Mouse (Mus musculus) forebrain, embryonic 12.5 days (tissue): ENCODE results near the gene 4921539E11Rik. TPM values are rescaled to one million over a fixed set of nuclear protein-coding genes. Genes with fewer than 3 reads are reported as not detected.

ENCODE experiments used
- ATAC-seq: fragments of 200-750 bp; cut with Nextera tagmentation; 2 replicates; pipeline ENCODE4 v1.8.0; 2017; ENCODE audit warnings: moderate TSS enrichment; ENCODE audit not compliant: low FRiP score
- H3K27ac ChIP-seq: fragments of 300-500 bp; sonication (generic); 2 replicates; pipeline ENCODE4 v1.5.1; 2016; ENCODE audit warnings: mild to moderate bottlenecking
- H3K27me3 ChIP-seq: fragments of 300-500 bp; sonication (generic); 2 replicates; pipeline ENCODE4 v1.6.1; 2016; ENCODE audit warnings: mild to moderate bottlenecking
- H3K36me3 ChIP-seq: fragments of 300-500 bp; sonication (generic); replicated peaks from 2 replicates; pipeline ENCODE4 v1.6.1; 2016; ENCODE audit warnings: mild to moderate bottlenecking
- H3K4me1 ChIP-seq: fragments of 300-500 bp; sonication (generic); 2 replicates; pipeline ENCODE4 v1.6.1; 2016
- H3K4me2 ChIP-seq: fragments of 300-500 bp; sonication (generic); 2 replicates; pipeline ENCODE4 v1.6.1; 2016; ENCODE audit warnings: mild to moderate bottlenecking, moderate library complexity
- H3K4me3 ChIP-seq: fragments of 300-500 bp; sonication (generic); replicated peaks from 2 replicates; pipeline ENCODE4 v1.5.1; 2016; ENCODE audit warnings: mild to moderate bottlenecking
- H3K9ac ChIP-seq: fragments of 300-500 bp; sonication (generic); 2 replicates; pipeline ENCODE4 v1.6.1; 2016; ENCODE audit warnings: mild to moderate bottlenecking
- H3K9me3 ChIP-seq: fragments of 300-500 bp; sonication (generic); 2 replicates; pipeline ENCODE4 v1.6.1; 2016
- WGBS: fragments of 180-500 bp; shearing (Covaris S2); methylation state at CpG from one replicate; pipeline ENCODE4 v1.1.7; 2016; 5-methylcytosine and 5-hydroxymethylcytosine counted together
- polyA plus RNA-seq: library from polyadenylated mRNA; unstranded; fragments of >200 nt; fragmentation: Nextera tagmentation; extraction: Ambion mirVana; gene quantifications from 2 replicates; pipeline ENCODE4 v1.2.1, GENCODE M21; 2016

4921539E11Rik gene
- polyA plus RNA-seq = 0.08 TPM in 1 of 2 replicates, not detected in the other

DNA sequence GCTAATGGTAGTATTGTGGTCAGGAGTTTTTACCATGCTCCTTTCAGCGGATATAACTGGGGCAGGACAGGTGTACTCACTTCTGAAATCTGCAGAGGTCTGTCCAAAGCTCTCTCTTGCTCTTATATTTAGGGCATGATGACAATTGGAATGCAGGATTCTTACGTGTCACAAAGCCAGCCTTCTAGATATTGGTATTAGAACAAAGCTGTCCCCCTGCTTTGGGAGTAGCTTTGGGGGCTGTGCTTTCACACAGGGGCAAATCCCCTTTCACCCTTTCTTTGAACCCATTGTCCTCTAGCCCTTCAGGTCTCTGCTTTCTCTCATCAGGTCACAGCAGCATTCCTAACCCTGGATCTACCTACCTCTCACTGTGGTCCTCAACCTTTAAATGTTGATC is at the start of gene 4921539E11Rik:
Gene 4921539E11Rik, minus strand, starts transcription at position 101 of the 400 bp plus-strand sequence.
- ATAC-seq = no peak
- no peak within 1 kb of the TSS for H3K27ac ChIP-seq
- H3K9ac ChIP-seq = no peak within 1 kb of the TSS
- H3K4me2 ChIP-seq = no peak within 1 kb of the TSS
- H3K36me3 ChIP-seq = no peaks in the 10 kb centered on the region
- no peaks in the 10 kb centered on the region for H3K9me3 ChIP-seq
- no peaks in the 10 kb centered on the region for H3K27me3 ChIP-seq
- H3K4me1 ChIP-seq = no peaks in the 10 kb centered on the region
- 58% methylated on average over 2 of the region's 2 CpGs for WGBS
- no peak within 1 kb of the TSS for H3K4me3 ChIP-seq

- no peaks in the 10 kb centered on the region; the same call in 1 of the 2 replicates for H3K36me3 ChIP-seq
- H3K9me3 ChIP-seq = no peaks in the 10 kb centered on the region
- H3K4me1 ChIP-seq = no peaks in the 10 kb centered on the region
- 83% methylated on average over 5 of the region's 5 CpGs for WGBS
- 0 out of 2 replicates have a peak, but pooled peaks cover 5% of the 10 kb centered on the region for H3K27me3 ChIP-seq
- no peak for ATAC-seq
- no peak overlapping the region for H3K4me2 ChIP-seq
- H3K4me3 ChIP-seq = no peak overlapping the region
- H3K27ac ChIP-seq = no peak overlapping the region
- H3K9ac ChIP-seq = no peak overlapping the region
Measured at GRCm38 (mm10) chr4:103335134-103335533, 44.5 kb upstream of the 4921539E11Rik start.

DNA sequence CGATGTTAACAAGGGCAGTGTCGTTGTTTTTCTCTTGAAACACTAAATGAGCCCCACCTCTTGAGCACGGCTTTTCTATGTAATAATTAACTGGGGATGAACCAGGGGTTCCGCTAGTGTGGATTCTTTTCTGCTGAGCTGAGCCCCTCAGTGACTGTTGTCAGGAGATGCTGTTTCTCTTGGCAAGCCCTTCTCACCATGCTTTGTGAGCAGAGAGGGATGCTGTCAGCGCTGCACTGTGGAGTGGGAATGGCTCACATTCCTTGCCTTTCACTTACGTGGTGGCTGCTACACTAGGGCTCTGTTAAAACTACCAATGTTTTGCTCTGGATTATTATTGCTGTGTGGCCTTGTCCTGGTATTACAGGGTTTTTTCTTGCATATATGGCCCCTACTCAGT is 38.7 kb upstream of the 4921539E11Rik start:
- Histone ChIP-seq H3K27me3 (peaks cover 10% of the 10 kb centered on the region), H3K4me3 (no peak overlapping the region), H3K9me3 (no peaks in the 10 kb centered on the region), H3K4me1 (peaks cover 5% of the 10 kb centered on the region; the same call in 1 of the 2 replicates), H3K36me3 (no peaks in the 10 kb centered on the region; the same call in 1 of the 2 replicates), H3K9ac (no peak overlapping the region), H3K4me2 (no peak overlapping the region), H3K27ac (no peak overlapping the region)
- WGBS = 54% methylated on average over 6 of the region's 6 CpGs
- ATAC-seq = no peak

- no peak overlapping the region for H3K4me2 ChIP-seq
- peaks cover 10% of the 10 kb centered on the region for H3K27me3 ChIP-seq
- 74% methylated on average over 3 of the region's 3 CpGs for WGBS
- H3K9ac ChIP-seq = no peak overlapping the region
- H3K4me1 ChIP-seq = peaks cover 5% of the 10 kb centered on the region; the same call in 1 of the 2 replicates
- H3K4me3 ChIP-seq = no peak overlapping the region
- H3K9me3 ChIP-seq = no peaks in the 10 kb centered on the region
- H3K36me3 ChIP-seq = no peaks in the 10 kb centered on the region; the same call in 1 of the 2 replicates
- H3K27ac ChIP-seq = no peak overlapping the region
- ATAC-seq = no peak
Measured at GRCm38 (mm10) chr4:103326994-103327393, 36.3 kb upstream of the 4921539E11Rik start.

GRCm38 (mm10) chr4:103324688-103325451 is 34.2 kb upstream of the 4921539E11Rik start:
- 0 out of 2 replicates have a peak overlapping the region, but pooled peaks have one; percentile 19 for H3K27ac ChIP-seq
- peaks cover 5% of the 10 kb centered on the region; the same call in 1 of the 2 replicates for H3K4me1 ChIP-seq
- H3K4me2 ChIP-seq = peak overlapping the region; percentile 27
- H3K4me3 ChIP-seq = 0 out of 2 replicates have a peak overlapping the region, but pooled peaks have one; percentile 14
- H3K9me3 ChIP-seq = no peaks in the 10 kb centered on the region
- WGBS = 13% methylated on average over 17 of the region's 17 CpGs
- no peaks in the 10 kb centered on the region for H3K36me3 ChIP-seq
- peaks cover 24% of the 10 kb centered on the region for H3K27me3 ChIP-seq
- H3K9ac ChIP-seq = no peak overlapping the region
- peak; percentile 88 for ATAC-seq

GRCm38 (mm10) chr4:103321461-103321860 is 30.8 kb upstream of the 4921539E11Rik start:
- Histone ChIP-seq H3K36me3 (no peaks in the 10 kb centered on the region), H3K9me3 (no peaks in the 10 kb centered on the region), H3K9ac (no peak overlapping the region), H3K27ac (no peak overlapping the region), H3K4me1 (peaks cover 5% of the 10 kb centered on the region; the same call in 1 of the 2 replicates), H3K4me2 (no peak overlapping the region), H3K4me3 (no peak overlapping the region), H3K27me3 (peaks cover 32% of the 10 kb centered on the region)
- WGBS = 85% methylated on average over 6 of the region's 6 CpGs
- no peak for ATAC-seq

DNA sequence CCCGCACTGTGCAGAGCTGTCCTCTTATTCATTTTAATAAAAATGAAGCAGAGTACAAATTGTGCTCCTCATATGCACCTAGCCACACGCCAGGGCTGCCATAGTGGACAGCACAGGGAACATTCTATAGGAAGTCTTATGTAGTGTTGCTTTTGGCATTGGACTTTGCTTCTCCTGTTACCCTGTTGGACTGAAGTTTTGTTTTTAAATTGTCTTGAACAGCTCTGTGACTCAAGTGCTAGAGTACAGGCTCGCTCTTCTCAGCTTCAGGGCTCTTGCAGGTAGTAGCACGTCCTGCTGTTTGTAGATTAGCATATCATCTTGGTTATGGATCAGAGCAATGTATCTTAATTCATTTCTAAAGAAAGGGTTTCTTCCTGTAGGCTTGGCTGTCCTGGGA is 25.2 kb upstream of the 4921539E11Rik start:
- 93% methylated on average over 4 of the region's 4 CpGs for WGBS
- Histone ChIP-seq H3K27me3 (peaks cover 16% of the 10 kb centered on the region; the same call in 1 of the 2 replicates), H3K4me2 (no peak overlapping the region), H3K9me3 (no peaks in the 10 kb centered on the region), H3K4me1 (peaks cover 8% of the 10 kb centered on the region), H3K4me3 (no peak overlapping the region), H3K36me3 (no peaks in the 10 kb centered on the region), H3K27ac (no peak overlapping the region), H3K9ac (no peak overlapping the region)
- ATAC-seq = no peak

DNA sequence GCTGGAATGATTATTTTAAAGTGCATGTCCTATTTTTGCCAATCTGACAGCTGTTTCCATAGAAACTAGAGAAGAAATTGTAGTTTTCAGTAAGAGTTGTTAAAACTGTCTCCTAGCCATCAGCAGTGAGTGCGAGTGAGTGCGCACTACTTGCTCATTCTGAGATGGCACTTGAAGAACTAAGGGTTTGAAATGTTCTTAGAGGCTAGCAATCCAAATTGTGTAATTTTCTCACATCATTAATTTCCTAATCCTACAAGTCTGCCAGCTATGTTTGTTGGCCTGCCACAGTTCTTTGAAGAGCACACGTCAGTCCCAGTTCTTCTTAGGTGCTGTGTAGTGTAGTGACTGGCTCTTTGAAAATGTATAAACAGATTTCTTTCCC is 23.9 kb upstream of the 4921539E11Rik start:
- peaks cover 12% of the 10 kb centered on the region; the same call in 1 of the 2 replicates for H3K27me3 ChIP-seq
- H3K4me3 ChIP-seq = peak overlapping the region; percentile 64; the same call in 1 of the 2 replicates
- no peak overlapping the region for H3K9ac ChIP-seq
- H3K9me3 ChIP-seq = no peaks in the 10 kb centered on the region
- ATAC-seq = no peak
- no peaks in the 10 kb centered on the region for H3K36me3 ChIP-seq
- H3K4me1 ChIP-seq = peaks cover 8% of the 10 kb centered on the region
- 19% methylated on average over 3 of the region's 3 CpGs for WGBS
- peak overlapping the region; percentile 38; the same call in 1 of the 2 replicates for H3K27ac ChIP-seq
- peak overlapping the region; percentile 66 for H3K4me2 ChIP-seq

DNA sequence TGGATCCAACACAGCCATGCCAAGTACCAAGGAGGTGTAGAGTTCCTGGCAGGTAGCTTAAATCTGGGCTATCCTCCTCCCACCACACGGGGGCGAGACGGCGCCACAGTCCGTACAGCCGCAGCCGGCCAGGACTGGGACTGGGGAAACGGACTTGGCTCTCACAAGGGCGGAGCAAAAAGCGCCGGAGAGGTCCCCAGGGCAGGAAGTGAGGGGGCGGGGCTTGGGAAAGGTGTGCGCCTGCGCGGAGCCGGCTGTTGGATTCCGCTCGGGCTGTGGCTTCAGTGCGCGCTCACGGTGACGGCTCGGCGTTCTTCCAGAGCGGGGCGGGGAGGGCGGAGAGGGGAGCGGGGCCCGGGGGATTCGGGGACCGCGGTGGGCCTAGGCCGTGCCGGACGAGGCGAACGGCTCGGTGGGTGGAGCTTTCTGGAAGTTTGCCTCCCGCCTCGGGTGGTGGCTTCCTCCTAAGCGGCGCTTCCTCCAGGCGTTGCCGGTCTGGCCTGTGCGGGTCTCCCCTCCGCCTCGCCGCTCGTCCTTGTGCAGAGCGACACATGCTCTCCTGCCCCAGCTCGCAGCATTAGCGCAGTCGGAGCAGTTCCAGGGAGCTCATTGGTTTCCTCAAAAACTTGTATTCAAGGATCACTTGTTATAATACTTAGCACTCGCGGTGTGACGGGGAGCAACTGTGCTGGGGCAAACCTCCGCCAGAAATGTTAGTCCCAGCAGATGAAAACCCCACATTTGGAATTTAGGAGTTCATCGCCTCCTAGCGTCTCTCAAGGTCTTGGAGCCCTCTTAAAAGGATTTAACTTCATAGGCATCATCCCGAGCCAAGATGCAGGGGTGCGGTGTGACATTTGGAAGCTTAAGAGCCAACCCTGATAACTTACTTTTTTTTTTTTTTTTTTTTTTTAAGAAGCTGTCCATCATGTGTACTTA is 23.2 kb upstream of the 4921539E11Rik start, which contains the start of gene Oma1:
Gene Oma1, plus strand, starts transcription at position 226 of the 939 bp plus-strand sequence.
- Histone ChIP-seq H3K27me3 (peaks cover 9% of the 10 kb centered on the region; the same call in 1 of the 2 replicates), H3K9me3 (no peaks in the 10 kb centered on the region), H3K4me3 (peak within 1 kb of the TSS; percentile 64), H3K4me1 (peaks cover 8% of the 10 kb centered on the region), H3K9ac (peak within 1 kb of the TSS; percentile 70), H3K36me3 (no peaks in the 10 kb centered on the region), H3K27ac (peak within 1 kb of the TSS; percentile 96), H3K4me2 (peak within 1 kb of the TSS; percentile 66)
- WGBS = under 1% methylated on average over 50 of the region's 61 CpGs
- ATAC-seq = peak; percentile 99

GRCm38 (mm10) chr4:103303851-103304250 is 13.2 kb upstream of the 4921539E11Rik start:
- H3K4me2 ChIP-seq = no peak overlapping the region
- no peaks in the 10 kb centered on the region for H3K36me3 ChIP-seq
- no peak overlapping the region for H3K9ac ChIP-seq
- H3K4me3 ChIP-seq = no peak overlapping the region
- H3K27ac ChIP-seq = no peak overlapping the region
- no peak for ATAC-seq
- H3K4me1 ChIP-seq = no peaks in the 10 kb centered on the region
- no peaks in the 10 kb centered on the region for H3K9me3 ChIP-seq
- H3K27me3 ChIP-seq = no peaks in the 10 kb centered on the region
- WGBS = 77% methylated on average over 1 of the region's 1 CpGs

DNA sequence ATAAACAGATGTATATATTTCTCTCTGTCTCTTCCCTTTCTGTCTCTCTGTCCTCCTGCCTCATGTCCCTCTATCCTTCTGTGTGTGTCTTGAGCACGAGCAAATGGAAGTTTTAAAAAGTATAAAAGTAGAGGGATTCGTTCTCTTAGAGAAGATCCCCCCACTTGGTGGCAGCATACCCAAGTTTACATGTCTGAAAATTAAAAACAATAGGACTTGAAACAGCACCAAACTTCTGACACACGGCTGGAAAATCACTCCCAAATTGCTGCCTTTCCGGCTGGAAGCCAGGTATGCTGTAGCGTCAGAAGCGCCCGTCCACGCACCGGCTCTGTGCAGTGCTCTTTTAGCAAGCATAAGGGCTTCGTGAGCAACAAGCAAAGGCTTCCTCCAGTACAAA is 8.7 kb upstream of the 4921539E11Rik start:
- H3K27me3 ChIP-seq = no peaks in the 10 kb centered on the region
- H3K36me3 ChIP-seq = no peaks in the 10 kb centered on the region
- no peak overlapping the region for H3K4me2 ChIP-seq
- H3K4me3 ChIP-seq = no peak overlapping the region
- ATAC-seq = no peak
- H3K9me3 ChIP-seq = no peaks in the 10 kb centered on the region
- no peak overlapping the region for H3K27ac ChIP-seq
- no peaks in the 10 kb centered on the region for H3K4me1 ChIP-seq
- WGBS = 84% methylated on average over 10 of the region's 10 CpGs
- H3K9ac ChIP-seq = no peak overlapping the region

DNA sequence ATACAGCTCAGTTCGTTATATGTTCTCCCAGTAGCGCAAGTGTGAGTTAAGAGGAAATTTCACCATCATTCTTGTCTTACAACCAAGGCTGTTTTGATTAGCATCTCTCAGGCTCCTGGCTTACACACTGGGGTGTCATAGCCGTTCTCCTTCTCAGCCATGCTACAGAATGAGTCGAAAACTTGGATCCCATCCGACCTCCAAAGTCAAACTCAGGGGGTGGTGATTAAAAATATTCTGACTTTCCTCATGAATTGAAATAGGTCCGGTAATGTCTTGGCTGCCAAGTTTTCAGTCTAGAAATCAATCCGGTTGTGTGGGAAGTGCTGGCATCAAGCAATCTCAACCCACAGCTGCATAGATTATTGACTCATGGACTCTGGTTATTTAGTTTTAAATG is 2.3 kb downstream of the 4921539E11Rik start:
- Histone ChIP-seq H3K4me3 (no peak overlapping the region), H3K9me3 (no peaks in the 10 kb centered on the region), H3K4me2 (no peak overlapping the region), H3K27ac (no peak overlapping the region), H3K9ac (no peak overlapping the region), H3K27me3 (no peaks in the 10 kb centered on the region), H3K36me3 (no peaks in the 10 kb centered on the region), H3K4me1 (no peaks in the 10 kb centered on the region)
- WGBS = 87% methylated on average over 7 of the region's 7 CpGs
- ATAC-seq = no peak
